Mouse (Mus musculus): ENCODE measurements around the gene Hand2.

The Hand2 gene

GRCm38 (mm10) chr8:57342386-57343090 lies 21.8 kb downstream of the Hand2 start:
- DNase-seq (ENCODE audit: low read depth, low spot score) = no peak

GRCm38 (mm10) chr8:57343731-57344315 lies 23.0 kb downstream of the Hand2 start:
- no peak for DNase-seq (ENCODE audit: low read depth, low spot score)

- DNase-seq (ENCODE audit: low read depth, low spot score) = no peak
Observed at GRCm38 (mm10) chr8:57344956-57345870, 24.4 kb downstream of the Hand2 start.

DNA sequence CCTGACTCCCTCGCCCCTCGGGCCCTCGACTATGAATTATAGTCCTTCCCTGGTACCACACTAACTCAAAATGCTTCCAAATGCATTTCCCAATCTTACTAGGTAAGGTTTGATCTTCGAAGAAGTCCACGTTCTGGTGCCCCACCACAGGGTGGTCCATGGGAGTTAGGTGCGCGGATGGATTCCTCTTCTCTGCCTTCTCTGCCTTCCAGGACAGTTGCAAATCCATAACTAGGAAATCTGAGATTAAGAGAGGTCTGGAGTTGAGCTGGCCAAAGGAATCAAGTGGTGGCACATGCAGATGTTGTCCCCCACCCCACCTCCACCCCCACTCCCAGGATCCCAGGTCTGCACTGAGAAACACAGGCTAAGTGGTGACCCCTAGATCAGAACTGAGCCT lies 25.6 kb downstream of the Hand2 start:
- DNase-seq (ENCODE audit: low read depth, low spot score) = no peak

DNA sequence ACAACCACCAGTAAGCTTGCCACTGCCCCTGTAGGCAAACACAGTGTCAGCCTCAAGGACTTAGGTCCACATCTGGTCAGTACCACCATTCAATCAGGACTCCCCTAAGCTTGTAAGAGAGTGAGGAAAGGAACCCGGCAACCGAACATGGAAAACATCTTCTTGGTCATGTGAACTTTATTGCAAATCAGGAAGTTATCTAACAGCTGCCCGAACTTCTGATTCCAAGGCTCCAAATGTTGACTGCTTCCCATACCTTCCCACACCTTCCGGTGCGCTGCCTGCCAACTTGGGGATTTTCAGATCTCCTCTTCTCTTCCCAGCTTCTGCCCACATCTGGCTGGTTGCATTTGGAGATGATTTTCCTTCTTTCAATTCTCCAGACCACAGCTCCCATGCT lies 26.4 kb downstream of the Hand2 start:
- no peak for DNase-seq (ENCODE audit: low read depth, low spot score)

GRCm38 (mm10) chr8:57348251-57348650 lies 27.5 kb downstream of the Hand2 start:
- DNase-seq (ENCODE audit: low read depth, low spot score) = no peak

- no peak for DNase-seq (ENCODE audit: low read depth, low spot score)
Observed at GRCm38 (mm10) chr8:57348866-57349520, 28.2 kb downstream of the Hand2 start.

DNA sequence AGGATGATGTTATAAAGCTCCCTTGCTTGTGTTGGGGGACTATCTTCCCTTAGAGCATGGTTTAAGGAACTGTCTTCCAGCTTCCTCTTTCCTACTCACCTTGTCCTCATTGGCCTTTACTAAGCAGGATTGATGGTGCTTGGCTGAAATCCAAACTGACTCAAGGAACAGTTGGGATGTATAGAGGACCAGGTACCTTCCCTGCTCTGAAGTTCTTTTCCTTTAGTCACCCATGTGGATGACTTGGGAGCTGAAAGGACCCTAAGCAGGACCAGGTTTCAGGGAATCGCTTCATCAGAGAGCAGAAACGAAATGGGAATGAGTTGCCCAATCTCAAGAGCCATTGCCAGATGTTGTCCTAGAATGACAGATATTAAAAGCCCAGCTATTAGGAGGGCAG lies 31.1 kb downstream of the Hand2 start:
- no peak for DNase-seq (ENCODE audit: low read depth, low spot score)

GRCm38 (mm10) chr8:57353346-57354305 lies 32.8 kb downstream of the Hand2 start:
- DNase-seq (ENCODE audit: low read depth, low spot score) = no peak

GRCm38 (mm10) chr8:57354876-57355275 lies 34.1 kb downstream of the Hand2 start:
- DNase-seq (ENCODE audit: low read depth, low spot score) = no peak

- no peak for DNase-seq (ENCODE audit: low read depth, low spot score)
Observed at GRCm38 (mm10) chr8:57356529-57357325, 35.9 kb downstream of the Hand2 start.

DNA sequence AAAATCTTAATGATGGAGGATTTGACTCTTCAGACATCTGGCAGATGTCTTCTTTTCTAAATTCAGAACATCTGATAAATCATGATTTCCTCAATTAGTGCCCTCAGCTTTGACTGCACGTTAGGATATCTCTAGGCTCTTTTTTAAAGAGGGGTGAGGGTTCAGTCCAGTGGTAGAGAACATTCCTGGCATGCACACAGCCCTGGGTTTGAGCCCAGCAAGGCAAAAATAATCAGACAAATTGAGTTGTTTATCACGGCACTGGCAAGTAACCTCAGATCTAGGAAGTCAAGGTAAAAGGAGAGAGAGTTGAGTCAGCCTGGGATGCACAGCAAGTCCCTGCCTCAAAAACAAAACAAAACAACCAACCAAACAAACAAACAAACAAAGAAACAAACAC lies 39.7 kb downstream of the Hand2 start:
- DNase-seq (ENCODE audit: low read depth, low spot score) = no peak

DNA sequence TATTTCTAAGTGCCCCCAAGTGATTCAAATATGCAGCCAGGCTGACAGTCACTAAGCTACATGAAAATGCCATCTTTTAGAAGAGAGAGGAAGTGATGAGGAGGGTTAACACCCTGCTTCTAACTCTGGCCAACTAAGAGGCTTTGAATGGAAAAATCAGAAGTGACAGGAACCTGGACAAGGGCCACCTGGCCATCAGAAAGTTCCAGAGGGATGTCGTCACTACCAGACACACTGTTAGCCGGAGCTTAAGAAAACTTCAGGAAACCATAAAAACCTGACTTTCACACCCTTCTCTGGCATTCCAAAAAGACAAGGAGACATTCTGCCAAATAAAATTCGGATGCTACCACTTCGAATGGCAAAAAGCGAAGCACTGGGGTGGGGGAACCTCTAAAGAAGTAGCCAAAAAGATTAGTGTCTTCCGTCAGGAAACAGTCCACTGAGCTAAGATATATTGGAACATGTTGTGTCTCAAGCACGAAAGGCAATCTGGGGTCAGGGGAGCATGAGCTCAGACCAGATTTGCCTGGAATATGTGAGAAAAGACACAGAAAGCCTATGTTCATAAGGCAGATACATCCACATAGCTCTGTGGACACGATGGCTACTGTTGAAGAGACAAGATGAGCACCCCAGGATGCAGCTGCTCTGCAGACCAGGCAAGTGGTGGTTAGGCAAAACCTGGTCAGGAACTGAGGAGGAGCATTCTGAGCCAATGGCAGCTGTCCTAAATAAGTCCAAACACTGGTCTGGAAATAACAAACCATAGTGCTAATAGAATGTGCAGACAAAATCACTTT lies 40.4 kb downstream of the Hand2 start:
- DNase-seq (ENCODE audit: low read depth, low spot score) = no peak

DNA sequence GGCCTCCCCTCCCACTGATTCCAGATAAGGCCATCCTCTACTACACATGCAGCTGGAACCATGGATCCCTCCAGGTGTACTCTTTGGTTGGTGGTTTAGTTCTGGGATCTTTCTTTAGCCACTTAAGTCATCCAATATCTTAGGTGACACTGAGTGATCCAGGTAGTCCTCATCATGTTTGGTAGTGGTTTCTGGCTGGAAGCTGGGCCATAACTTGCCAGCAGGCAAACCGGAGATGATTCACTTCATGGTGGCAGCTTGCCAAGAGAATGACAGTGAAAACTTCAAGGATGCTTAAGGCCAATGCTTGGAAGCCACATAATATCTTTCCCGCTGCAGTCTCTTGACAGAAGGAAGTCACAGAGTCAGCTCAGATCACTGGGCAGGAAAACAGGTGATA lies 42.1 kb downstream of the Hand2 start:
- no peak for DNase-seq (ENCODE audit: low read depth, low spot score)

DNA sequence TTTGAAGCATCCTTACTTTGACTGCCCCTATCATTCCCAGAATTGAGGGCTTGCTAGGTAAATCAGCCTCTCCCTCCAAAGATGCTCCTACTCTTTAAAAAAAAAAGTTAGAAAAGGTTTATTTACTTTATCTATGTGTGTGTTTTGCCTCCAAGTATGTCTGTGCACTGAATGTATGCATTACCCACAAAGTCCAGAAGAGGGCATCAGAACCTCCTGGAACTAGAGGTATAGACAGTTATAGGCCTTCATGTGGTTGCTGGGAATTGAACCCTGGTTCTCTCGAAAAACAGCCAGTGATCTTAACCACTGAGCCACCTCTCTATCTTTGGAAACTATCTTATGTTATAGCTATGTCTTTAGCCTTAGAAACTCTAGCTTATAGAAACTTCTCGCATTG lies 53.3 kb downstream of the Hand2 start:
- no peak for DNase-seq (ENCODE audit: low read depth, low spot score)
